Mouse (Mus musculus) layer of hippocampus, adult 8-10 months (tissue): ENCODE measurements around the gene March1. TPM values are rescaled to one million over a fixed set of nuclear protein-coding genes. Genes with fewer than 3 reads are reported as not detected.

Experiments
- DNase-seq, 2 experiments: peaks; one replicate each; pipeline ENCODE4 v3.0.0; 2022; ENCODE audit warnings: low spot score in 2 of 2
- total RNA-seq, 4 experiments: library from RNA; stranded (reverse); gene quantifications; 2 replicates each; pipeline ENCODE4 v1.2.4; 2022

The March1 gene
- total RNA-seq, 4 experiments from 2014 or later: 41.5 to 49.0 (median 45.3) TPM

DNA sequence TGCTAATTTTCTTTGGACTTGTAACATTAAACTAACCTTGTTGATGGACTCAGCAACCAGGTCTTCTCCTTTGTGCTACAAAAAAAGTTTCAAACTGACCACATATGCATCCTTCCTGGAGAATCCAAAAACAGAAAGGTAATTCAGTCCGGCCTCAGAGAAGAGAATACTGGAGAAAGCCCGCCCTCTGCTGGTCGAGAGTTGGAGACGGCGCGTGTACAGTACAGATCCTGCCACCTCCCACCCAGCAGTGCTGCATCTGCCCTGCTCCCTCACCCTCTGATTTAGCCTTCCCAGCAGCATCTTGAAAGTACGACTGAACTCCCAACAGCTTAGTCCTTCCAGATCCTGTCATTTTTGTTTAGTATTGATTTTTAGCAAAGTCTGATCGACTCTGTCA is 878.0 kb downstream of the March1 start:
- peak; percentile 48 to 84 for DNase-seq

DNA sequence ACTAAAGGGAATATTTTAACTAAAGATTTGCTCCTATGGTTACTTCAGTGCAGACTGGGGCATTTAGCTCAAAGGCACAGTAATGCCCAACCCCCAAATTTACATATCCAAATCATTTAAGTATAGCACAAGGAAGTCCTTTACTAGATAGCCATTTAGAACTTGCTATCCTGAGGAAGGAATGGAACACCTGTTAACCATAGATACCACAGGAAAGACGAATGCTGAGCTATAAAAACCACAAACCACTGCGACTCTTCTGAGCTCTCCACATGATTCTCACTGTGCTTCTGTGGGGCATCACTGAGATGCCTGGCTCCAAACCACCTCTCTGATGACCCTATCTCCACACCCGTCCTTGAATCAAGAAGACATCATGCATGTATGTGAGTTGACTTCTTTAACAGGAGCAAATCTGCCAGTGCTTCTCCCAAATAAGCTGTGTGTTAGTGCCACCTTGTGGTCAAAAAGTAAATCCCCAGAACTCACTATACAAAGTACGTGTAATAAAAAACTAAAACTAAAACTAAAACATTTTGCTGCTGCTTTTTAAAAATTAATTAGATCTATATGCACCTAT is 879.4 kb downstream of the March1 start:
- DNase-seq: peak; percentile 38

DNA sequence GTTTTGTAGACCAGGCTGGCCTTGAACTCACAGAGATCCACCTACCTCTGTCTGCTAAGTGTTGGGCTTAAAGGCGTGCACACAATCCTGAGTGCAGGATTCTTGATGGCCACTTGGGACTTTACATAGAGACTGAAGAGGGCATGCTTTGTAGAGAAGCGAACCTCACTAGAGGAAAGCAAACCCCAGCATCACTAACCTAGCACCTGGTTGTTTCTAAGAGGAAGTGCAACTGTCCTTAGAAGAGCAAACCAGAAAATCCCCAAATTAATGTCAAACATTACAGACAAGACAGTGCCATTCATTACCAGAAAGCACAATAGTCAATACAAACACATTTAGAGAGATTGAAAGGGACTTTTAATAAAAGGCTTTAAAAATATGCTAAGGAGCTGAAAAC is 885.7 kb downstream of the March1 start:
- no peak for DNase-seq

DNA sequence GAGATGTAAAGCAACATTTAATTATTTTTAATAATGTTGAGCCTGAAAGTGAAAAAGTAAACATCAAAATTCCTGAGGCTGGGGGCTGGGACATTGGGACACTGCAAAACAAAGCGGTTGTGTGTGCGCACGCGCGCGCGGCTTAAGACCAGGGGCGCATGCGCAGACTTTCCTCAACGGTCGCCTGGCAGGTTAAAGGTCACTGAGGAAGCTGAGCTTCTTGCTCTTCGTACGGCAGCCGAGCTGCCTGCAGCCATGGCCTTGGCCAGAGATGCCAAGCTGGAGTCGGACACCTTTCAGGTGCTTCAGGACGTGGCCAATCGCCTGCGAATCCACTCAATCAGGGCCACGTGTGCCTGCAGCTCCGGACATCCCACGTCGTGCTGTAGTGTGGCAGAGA is 893.8 kb downstream of the March1 start, which contains the start of gene Tktl2:
Gene Tktl2, plus strand, starts transcription at position 220 of the 400 bp plus-strand sequence.
- no peak for DNase-seq

DNA sequence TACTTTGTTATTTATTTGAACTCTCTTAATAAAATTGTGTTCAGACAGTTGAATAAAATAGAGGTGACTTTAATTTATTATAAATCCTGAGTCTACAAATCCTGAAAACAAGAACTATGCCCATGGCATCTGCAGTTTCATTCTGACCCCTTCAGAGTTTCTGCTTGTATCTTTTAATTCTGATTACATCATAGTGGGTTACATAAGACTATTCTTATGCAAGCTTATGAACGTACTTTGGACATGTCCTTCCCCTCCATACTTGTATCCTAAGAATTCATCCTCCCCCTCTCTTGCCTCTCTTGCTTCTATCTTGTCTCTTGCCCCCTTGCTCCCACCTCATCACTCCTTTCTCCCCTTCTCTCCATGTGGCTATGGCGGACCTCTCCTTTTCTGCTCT is 901.4 kb downstream of the March1 start:
- no peak for DNase-seq

DNA sequence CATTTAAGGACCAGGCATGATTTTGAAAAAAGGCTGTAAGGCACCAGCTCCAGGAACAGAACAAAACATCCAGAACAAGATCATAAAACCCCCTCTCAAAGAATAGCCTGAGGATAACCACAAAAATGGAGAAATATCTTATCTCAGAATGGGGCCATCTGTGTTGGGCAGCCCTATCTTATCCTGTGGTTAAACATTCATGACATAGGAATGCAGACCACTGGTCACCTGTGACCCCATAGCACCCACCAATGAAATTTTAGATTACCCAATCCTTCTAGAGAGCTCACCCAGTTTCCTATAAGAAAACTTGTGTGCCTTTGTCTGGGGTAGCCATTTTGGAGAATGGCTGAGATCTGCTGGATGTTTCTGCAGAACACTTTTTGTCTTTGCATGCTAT is 902.9 kb downstream of the March1 start:
- no peak for DNase-seq
